Mouse (Mus musculus) CH12F3 (cell line): ENCODE results near the gene Tle6.

ENCODE experiments used
- in situ Hi-C: fragments of 300-500 bp; cut with MboI; formaldehyde crosslinking; loops from 2 replicates; pipeline ENCODE4 v1.14.3; 2020; ENCODE audit warnings: low sequenced_read_pairs

Tle6 gene

DNA sequence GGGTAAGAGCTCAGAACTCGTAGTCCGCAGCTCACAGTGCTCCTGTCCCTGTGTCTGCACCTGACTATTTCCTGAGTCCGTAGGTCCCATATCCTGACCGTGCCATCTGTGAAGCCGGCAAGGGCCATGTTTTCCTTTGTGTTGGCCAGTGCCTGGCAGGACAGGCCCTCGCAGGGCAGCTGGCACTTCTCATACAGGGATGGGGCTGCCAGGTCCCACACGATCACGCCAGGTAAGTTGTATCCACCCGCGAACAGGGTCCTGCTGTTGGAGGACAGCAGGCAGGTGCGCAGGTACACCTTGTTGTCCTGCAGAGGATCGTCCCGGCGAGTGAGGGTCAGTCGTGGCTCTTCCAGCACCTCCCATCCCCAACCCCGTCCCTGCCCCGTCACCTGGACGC lies 6.9 kb downstream of the Tle6 start:
- in situ Hi-C loops: no loop called here

DNA sequence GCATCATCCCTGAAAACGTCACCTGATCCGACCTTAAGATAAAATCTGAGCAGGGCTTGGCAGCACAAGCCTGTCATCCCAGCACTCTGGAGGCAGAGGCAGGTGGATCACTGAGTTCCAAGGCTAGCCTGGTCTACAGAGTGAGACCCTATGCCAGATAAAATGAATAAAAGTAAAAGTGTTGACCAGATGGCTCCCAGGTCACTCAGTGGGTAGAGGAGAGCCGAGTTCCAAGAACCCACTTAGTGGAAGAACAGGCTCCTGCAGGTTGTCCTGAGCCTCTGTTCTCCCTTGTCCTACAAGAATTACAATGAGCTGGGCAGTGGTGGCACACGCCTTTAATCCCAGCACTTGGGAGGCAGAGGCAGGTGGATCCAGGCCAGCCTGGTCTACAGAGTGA lies 7.7 kb downstream of the Tle6 start:
- in situ Hi-C loops: no loop called here

DNA sequence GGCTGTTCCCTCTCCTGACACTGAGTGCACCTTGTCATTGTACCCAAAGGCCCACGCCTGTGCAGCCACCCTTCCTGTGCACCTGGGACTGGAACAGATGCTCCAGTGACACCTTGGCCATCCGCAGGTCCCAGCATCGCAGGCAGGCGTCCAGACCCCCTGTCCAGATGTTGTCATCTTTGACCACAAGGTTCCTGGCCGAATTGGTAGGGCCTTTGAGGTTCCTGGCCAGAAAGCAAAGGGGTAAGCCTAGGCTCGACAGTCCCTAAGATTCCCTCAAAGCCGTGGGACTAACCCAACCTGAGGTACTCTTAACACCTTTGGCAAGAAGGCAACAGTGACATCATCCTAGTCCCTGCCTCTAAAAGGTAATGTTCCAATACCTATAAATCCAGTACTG lies 8.2 kb downstream of the Tle6 start:
- in situ Hi-C loops: no loop called here

DNA sequence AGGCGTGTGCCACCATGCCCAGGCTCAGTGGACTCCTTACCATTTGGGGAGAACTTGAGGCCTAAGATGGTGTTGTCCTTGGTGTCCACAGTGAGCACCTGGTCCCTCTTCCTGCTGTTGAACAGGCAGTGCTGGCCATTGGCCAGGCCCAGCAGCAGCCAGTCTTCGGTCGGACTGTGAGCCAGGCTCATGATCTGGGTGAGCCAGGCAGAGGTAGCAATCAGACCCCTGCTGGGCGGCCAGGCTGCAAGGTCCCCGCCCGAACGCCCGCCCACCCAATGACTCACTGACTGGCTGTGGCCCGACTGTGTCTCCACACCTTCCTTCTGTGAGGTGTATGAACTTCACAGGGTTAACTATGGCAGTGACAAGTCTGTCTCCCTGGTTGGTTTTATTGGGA lies 9.0 kb downstream of the Tle6 start:
- in situ Hi-C loops: no loop called here

DNA sequence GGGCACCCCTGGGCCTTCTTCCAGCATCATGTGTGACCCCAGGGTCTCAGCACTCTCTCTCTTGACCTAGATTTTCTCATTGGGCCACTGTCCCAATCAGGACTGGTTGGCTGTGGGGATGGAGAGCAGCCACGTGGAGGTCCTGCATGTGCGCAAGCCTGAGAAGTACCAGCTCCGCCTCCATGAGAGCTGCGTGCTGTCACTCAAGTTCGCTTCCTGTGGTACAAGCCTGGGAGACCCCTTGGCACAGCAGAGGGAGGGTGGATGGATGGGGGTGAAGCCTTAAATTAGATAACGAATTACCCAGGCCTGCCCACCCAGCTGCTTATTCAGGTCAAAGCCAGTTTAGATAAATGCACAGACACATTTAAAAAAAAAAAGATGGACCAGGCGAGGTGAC lies 12.1 kb downstream of the Tle6 start:
- in situ Hi-C loops: no loop called here

DNA sequence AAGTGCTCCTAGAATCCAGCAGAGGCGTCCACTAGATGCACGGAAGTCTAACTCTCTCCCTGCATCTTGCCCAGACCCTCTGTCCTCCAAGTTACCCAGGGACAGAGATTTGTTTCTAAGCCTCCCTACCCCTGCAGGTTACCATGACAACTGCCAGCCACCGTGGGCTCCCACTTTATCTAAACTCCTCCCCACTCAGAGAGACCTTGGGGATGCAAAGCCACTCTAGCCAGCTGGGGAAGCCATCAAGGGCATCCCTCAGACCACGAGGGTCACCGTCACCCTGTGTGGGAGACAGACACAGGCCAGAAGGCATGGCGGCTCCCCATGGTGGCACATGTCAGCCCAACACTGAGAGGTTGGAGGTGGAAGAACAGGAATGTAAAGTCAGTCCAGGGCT lies 17.5 kb downstream of the Tle6 start:
- in situ Hi-C loops: no loop called here

DNA sequence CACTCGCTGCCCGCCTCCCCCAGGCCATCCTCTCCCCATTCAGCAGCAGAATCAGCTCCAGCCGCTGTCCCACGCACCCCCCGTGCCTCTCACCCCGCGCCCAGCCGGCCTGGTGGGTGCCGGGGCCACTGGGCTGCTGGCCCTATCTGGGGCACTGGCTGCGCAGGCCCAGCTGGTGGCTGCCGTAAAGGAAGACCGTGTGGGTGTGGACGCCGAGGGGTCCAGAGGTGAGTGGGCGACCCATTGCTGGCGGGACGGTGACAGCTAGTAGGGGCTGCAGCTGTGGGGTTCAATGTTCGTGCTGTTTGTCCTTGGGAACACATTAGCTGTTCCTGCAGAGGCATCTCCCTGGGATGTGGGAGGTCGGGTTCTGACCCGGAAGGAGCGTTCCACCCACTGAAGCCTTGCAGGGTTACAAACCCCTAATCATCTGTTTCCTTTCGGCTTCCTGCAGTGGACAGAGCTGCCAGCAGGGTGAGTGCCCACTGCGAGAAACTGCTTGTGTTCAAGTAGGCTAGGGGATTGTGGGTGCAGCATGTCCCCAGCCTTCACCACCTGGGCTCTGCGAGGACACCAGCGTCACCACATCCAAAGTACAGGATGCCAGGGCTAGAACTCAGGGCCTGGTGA lies 20.3 kb downstream of the Tle6 start:
- in situ Hi-C loops: no loop called here

DNA sequence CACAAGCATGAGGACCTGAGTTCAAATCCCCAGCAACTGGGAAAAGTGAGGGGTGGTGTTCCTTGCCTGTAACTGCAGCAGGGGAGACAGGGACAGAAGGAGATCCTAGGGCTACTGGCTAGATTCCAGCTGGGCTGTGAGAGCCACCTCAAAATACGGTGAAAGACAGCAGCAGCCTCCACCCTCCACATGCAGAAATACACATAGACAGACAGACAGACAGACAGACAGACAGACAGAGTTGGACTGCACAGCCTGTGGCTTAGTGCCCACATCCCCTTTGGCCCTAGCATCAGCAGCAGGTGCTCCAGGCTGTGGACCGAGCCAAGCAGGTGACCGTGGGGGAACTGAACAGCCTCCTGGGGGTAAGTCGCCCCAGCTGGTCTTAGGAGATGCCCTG lies 20.9 kb downstream of the Tle6 start:
- in situ Hi-C loops: no loop called here

DNA sequence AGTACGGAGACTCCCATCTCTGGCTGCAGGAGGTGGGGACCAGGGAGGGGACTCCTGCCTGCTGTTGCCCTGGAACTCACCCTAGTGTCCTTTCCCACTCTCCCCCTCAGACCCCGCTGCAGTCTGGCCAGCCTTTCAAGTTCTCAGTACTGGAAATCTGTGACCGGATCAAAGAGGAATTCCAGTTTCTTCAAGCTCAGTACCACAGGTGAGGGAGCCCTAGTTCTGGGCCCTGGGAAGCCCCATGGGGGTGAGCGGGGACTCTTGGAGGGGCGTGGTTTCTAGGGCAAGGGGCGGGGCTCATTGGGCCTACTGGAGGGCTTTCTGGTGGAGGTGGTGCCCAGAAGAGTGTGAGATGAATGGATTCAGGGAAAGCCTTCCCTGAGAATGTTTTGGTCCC lies 25.2 kb downstream of the Tle6 start:
- in situ Hi-C loops: no loop called here

DNA sequence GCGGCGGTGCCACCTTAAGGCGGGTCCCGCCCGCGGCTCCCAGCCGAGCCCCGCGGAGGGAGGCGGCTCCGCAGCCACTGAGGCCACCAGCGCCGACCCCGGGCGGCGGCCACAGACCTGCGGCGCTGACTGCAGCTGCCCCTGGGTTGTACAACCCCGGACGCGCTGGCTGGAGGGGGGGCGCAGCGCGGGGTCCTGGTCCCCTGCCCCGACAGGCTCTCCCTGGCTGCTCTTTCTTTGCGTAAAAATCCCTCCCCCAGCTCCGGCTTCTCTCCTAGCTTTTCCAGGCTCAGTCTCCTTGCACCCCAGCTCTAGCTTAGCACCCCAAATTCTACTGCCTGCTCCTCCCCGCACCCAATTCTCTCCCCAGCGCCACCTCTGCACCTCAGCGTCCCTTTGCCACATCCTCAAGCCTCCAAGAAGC lies 25.7 kb downstream of the Tle6 start:
- in situ Hi-C loops: no loop called here

DNA sequence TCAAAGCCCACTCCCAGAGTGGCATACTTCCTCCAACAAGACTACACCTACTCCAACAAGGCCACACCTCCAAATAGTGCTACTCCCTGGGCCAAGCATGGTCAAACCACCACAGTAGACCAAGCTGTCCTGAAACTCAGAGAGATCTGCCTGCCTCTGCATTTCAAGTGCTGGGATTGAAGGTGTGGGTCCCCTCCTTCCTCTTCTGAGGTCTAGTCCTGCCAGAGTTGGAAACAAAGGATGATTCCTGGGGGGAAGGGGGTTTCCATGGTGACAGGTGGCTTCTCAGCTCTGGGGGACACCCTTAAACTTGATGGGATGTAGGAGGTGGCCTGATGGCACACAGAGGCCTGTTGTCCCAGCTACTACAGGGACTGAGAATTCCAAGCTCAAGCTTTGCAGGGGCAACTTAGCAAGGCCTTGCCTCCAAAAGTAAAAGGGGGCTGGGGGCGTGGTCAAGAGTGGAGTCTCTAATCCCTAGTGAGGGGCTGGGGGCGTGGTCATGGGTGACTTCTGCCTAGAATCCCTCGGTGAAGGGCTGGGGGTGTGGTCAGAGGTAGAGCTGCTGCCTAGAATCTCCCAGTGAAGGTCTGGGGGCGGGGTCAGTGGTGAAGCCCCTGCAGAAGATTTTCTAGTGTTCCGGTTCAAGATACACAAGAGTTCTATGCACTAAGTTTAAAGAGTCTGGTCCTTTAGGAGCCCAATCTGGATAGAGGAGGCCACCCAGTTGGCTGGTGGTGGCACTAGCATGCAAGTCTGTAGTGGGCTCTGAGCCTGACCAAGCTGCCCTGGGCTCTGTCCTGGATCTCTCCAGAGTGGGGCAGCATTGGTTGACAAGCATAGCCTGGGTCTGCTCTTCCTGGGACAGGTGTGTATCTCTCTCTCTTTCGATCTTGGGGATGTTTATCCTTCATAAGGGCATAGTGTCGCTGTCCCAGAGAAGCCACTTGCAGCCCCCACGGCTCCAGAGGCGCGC lies 26.5 kb downstream of the Tle6 start, which contains the start of gene Tle2:
TSS of gene Tle2 (plus strand) at position 481 of the 976 bp plus-strand sequence.
- in situ Hi-C loops: no loop called here

DNA sequence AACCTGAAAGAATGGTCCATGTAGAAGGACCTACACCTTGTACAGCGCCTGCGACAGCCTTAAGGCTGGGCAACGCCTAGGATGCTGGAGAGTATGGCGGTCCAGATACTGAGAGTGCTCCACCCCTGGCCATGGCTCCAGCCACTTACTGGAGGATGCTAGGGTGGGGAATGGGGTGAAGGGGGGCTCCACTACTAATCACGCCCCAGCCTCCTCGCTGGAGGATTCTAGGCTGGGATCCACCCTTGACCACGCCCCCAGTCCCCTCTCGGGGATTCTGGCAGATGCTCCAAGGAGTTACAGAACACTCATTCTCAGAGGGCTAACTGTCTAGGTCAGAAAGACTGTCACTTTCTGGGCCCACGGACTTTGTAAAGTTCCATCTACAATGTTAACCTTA lies 27.9 kb downstream of the Tle6 start:
- in situ Hi-C loops: no loop called here

DNA sequence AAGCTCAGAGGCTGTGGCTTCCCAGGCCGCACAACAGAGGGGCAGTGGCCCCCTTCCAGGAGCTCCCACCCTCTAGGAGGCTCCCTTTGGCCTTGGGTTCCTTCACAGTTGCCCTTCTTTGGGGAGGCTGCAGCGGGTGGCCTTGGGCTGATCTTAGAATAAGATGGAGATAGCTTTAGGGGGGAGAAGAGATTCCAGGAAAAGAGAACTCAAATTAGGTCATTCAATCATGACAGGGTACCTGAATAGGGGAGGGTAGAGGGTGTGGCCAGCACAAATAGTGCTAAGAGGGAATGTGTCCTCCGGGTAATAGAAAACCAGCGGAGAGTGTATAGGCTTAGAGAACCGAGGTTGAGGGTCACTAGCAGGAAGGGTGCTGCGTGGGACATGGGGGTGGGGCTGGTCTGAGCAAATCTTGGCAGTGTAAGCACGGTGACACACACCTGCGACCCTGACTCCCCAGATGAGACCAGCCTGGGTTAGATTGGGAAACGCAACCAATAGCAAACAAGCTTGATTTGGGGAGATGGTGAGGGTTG lies 28.7 kb downstream of the Tle6 start:
- in situ Hi-C loops: no loop called here

DNA sequence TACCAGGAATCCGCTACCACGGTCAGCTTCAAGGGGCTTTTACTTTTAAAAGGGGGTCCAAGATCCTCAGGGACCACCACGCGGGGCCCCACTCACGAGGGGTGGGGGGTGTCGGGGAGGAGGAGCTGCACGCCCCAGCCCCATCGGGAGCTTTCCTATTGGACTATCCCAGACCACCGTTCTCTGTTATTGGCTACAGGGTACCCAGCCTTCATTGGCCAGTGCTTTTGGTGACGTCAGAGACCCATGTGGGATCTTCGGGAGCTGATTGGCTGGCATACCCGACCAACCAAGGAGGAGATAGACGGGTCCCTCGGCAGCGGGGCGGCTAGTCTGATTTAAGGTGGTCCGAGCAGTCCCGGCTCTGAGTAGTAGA lies 29.4 kb downstream of the Tle6 start:
- in situ Hi-C loops: no loop called here

DNA sequence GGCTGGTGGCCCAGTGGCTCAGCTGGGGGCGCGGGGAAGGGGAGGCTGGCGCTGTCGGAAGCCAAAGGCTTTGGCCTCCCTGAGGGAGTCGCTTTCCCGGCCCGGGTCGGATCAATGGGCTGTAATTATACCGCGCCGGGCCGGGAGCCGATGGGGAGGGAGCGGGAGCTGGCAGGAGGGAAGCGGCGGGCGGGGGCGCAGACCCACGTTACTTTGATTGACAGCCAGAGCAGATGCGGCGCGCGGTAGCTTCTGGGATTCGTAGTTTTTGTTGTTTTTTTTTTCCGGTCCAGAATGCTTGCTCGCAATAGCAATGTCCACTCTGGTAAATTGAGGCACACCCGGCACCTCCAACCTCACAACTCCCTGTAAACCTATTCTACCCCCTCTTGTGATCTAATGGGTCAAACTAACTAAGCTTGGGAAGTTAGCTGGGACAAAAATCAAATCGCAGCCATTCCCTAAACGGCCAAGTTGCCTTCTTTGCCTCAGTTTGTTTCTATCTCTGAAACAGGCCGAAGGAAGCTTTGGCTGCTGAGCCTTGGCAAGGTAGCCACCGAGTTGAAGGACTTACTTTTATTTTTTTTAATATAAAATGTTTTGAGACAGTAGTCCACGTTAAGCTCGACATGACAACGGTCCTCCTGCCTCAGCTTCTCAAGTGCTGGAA lies 29.9 kb downstream of the Tle6 start:
- in situ Hi-C loops: no loop called here

DNA sequence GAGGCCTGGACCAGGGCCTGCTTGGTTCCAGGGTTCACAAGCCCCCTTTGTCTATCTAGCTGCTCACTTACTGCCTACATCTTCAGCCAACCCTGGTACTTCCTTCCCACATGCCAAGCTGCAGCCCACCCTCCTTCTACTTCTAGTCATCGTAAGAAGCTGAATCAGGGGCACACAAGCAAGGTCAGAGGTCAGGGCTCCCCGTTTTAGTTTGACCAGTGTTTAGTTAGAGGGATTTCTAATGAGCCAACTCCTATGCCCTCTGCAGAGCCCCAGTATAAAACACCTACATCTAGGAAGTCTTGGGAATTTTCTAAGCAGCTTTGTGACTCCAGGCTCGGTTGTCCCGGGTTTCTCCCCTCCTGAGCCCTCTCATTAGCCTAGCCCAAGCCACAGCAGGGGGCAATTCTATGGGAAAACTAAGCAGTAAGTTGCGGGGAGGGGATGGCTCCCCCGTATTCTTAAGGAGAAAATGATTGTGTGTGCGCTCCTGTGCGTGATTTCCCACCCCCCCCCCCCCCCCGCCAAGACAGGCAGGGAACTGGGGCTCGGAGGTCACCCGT lies 30.6 kb downstream of the Tle6 start:
- in situ Hi-C loops: no loop called here

DNA sequence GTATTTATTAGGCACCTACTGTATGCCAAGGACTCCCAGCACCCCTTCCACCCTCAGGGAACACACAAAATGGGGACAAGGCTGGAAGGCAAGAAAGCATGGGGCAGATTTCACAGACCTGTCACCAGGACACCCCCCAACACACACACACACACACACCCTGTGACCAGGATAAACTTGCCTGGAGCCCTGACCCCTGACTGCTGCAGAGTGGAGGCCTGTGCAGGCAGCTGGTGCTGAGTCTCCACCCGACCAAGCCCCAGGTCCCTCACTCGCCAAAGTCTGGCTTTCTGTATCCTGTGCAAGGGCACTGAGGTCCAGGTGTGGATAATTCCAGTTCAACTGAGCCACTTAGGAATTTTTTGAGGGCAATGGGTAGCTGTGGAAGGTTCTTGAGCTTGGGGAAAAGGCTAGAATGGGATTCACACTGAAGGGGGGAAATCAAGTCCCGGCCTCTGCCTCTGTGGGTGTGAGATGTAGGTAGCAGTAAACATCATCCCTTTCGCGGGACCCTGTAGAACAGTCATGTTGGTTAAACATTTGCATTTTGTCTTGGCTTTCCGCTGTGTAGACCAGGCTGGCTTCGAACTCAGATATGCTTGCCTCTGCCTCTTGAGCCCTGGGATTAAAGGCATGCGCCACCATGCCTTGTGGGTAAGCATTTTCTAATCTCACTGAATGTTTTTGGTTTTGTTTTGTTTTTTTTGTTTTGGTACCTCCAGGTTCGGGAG lies 31.2 kb downstream of the Tle6 start:
- in situ Hi-C loops: no loop called here

DNA sequence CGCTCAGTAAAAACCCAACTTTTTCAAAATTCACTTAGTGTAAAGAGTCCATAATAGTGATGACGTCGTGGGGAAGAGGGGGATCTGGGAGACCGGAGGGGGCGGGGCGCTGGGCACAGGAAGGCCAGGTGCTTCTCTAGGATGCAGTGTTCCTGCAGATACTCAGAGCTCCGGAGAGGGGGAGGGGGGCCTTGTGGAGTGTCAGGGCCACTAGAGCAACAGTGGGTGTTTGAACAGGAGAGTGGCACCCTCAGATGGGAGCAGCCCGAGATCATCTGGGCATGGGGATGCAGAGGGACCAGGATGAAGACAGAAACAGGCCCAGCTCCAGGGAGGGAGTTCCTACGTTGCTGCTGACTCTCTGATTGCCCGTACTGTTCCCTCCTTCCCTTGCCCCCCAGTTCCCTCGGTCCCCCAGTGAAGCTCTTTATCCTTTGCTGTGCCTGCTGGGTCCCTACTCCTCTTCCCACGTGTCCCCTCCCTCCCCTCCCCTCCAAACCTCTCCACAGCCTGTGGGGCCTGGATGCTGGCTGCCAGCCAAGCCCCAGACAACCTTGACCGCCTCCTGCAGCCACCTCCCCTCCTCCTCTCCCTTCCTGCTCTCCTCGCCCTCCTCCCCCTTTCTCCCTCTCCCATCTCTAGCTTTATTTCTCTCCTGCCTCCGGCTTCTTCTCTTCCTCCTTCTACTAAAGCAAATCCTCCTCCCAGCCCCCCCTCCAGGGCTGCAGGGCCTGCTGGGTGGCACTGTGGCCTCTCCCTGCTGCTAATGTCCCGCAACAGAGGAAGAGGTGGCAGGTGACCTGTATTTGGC lies 32.3 kb downstream of the Tle6 start:
- in situ Hi-C loops: no loop called here
